Mouse (Mus musculus) liver, postnatal 0 days (tissue): ENCODE results near the gene Mcts1.

Source experiments
- CTCF ChIP-seq: sonication (generic); IDR thresholded peaks from 2 replicates; pipeline ENCODE4 v1.5.1; 2016; ENCODE audit warnings: antibody characterized with exemption, low read depth
- EP300 ChIP-seq: IDR thresholded peaks from 2 replicates; pipeline ENCODE4 v1.6.1; 2016; ENCODE audit warnings: antibody characterized with exemption, low read depth, mild to moderate bottlenecking

DNA sequence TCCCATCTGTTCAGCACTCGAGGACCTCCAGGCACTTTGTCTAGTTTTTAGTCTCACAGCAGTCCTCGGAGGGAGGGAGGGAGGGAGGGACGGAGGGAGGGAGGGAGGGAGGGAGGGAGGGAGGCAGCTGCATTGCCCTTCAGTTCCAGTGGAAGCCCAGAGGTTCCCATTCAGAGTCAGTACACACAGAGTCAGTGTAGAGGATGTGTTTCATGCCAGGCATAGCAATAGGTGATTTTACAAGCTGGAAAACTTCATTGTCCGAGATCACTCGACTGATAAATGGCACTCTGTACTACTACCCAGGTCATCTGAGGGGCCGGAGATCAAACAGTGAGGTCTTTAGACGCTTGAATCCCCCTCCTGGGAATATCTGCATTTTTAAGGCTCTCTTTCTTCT lies 50.8 kb downstream of the Mcts1 start:
- TF ChIP-seq EP300 = no peak
- TF ChIP-seq CTCF = no peak
